Mouse (Mus musculus) ovary, adult 2 months (tissue): ENCODE measurements around the gene Lrrc1. TPM values are rescaled to one million over a fixed set of nuclear protein-coding genes. Genes with fewer than 3 reads are reported as not detected.

Experiments used
- polyA plus RNA-seq: library from polyadenylated mRNA; depleted of rRNA; stranded (reverse); fragments of >200 nt; gene quantifications from 2 replicates; pipeline ENCODE4 v1.2.3, GENCODE M21; 2012; rRNA removed

Gene Lrrc1
- 73.0 and 82.9 TPM in 2 replicates for polyA plus RNA-seq

DNA sequence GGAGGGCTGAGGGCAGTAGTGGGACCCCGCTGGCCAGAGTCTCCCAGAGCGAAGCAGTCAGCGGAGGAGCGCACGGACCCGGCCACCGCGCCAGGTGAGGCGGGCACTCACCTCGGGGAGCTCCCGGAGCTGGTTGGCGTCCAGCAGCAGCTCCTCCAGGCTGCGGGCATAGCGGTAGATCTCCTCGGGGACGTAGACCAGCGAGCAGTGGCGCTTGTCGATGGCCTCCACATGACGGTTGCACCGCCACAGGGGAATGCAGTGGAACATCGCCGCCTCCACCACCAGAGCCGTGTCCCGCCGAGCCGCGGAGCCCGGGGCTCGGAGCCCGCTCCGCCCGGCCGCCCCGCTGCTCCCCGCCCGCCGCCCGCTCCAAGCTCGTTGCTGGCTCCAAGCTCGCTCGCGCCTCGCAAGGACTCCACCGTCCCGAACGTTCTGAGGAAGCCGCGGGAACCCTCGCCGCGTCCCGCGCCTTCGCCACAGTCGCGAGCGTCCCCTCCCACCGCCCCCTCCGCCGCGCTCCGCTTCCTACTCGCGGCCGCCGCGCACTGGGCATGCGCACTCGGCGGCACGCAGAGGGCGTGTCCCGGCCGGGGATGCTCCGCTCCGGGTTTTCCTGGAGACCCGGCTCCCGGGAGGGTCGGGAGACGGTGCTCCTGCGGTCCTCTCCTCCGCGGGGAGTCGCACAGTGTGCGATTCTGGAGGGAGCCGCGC is at the start of gene Lrrc1:
TSS of gene Lrrc1 (minus strand) at position 517 of the 714 bp plus-strand sequence.

Other genes starting within 250 kb of the Lrrc1 start
- gene Mlip, start 191.9 kb downstream of the Lrrc1 start, polyA plus RNA-seq, result 1.6 and 1.9 TPM in 2 replicates
- 6.4 and 8.6 TPM in 2 replicates for gene Klhl31, start 91.6 kb upstream of the Lrrc1 start, polyA plus RNA-seq
- gene Gclc, start 209.7 kb upstream of the Lrrc1 start, polyA plus RNA-seq, result 43.0 and 50.0 TPM in 2 replicates